Mouse (Mus musculus) MEL (cell line): ENCODE measurements around the gene Slc35b2. TPM values are rescaled to one million over a fixed set of nuclear protein-coding genes. Genes with fewer than 3 reads are reported as not detected.

ENCODE experiments used
- DNase-seq: peaks from one replicate; pipeline ENCODE4 v3.0.0; 2011; ENCODE audit warnings: low read depth, low spot score
- H3K27ac ChIP-seq: 2 replicates; pipeline ENCODE4 v1.5.1; 2012; ENCODE audit warnings: low read depth, mild to moderate bottlenecking, control low read depth, low read length, moderate library complexity; ENCODE audit not compliant: control insufficient read depth
- H3K27me3 ChIP-seq, 2 experiments: fragments of 150-350 bp in 1 of 2; sonication (generic) in 1 of 2; 2 replicates each; pipeline ENCODE4 v1.6.1; 2012; ENCODE audit warnings: low read length in 2 of 2, mild to moderate bottlenecking in 2 of 2, improper control_type of control experiment in 1 of 2, moderate library complexity in 1 of 2; ENCODE audit not compliant: insufficient read depth in 2 of 2, control insufficient read depth in 1 of 2
- H3K36me3 ChIP-seq, 2 experiments: 2 replicates each; pipeline ENCODE4 v1.6.1; 2012 to 2014; ENCODE audit warnings: low read length in 2 of 2, improper control_type of control experiment in 1 of 2, inconsistent platforms in 1 of 2, mild to moderate bottlenecking in 1 of 2; ENCODE audit not compliant: insufficient read depth in 2 of 2, control insufficient read depth in 1 of 2
- H3K4me1 ChIP-seq, 2 experiments: fragments of 150-350 bp in 1 of 2; sonication (generic) in 1 of 2; 2 replicates each; pipeline ENCODE4 v1.6.1; 2012; ENCODE audit warnings: low read length in 2 of 2, improper control_type of control experiment in 1 of 2, mild to moderate bottlenecking in 1 of 2; ENCODE audit not compliant: insufficient read depth in 2 of 2, control insufficient read depth in 1 of 2
- H3K4me3 ChIP-seq, 2 experiments: fragments of 150-350 bp in 1 of 2; sonication (generic) in 1 of 2; 2 replicates each; pipeline ENCODE4 v1.5.1; 2012; ENCODE audit warnings: low read depth in 2 of 2, low read length in 2 of 2, mild to moderate bottlenecking in 2 of 2, moderate library complexity in 2 of 2, control low read depth in 1 of 2, improper control_type of control experiment in 1 of 2; ENCODE audit not compliant: control insufficient read depth in 1 of 2, insufficient read depth in 1 of 2
- H3K79me2 ChIP-seq: 2 replicates; pipeline ENCODE4 v1.6.1; 2012; ENCODE audit warnings: mild to moderate bottlenecking, low read length, moderate library complexity; ENCODE audit not compliant: control insufficient read depth, poor library complexity, insufficient read depth
- H3K9ac ChIP-seq: 2 replicates; pipeline ENCODE4 v1.6.1; 2012; ENCODE audit warnings: low read depth, mild to moderate bottlenecking, control low read depth, low read length, moderate library complexity; ENCODE audit not compliant: control insufficient read depth, poor library complexity, severe bottlenecking
- H3K9me3 ChIP-seq: fragments of 150-350 bp; sonication (generic); replicated peaks from 2 replicates; pipeline ENCODE4 v1.6.1; 2012; ENCODE audit warnings: mild to moderate bottlenecking, low read length, improper control_type of control experiment, moderate library complexity; ENCODE audit not compliant: insufficient read depth
- BHLHE40 ChIP-seq: IDR thresholded peaks from 2 replicates; pipeline ENCODE4 v1.6.1; 2012; ENCODE audit warnings: low read depth, mild to moderate bottlenecking, inconsistent platforms, low read length, improper control_type of control experiment, borderline replicate concordance
- GATA1 ChIP-seq: IDR thresholded peaks from 2 replicates; pipeline ENCODE4 v1.6.1; 2011; ENCODE audit warnings: low read depth, low read length, improper control_type of control experiment
- HCFC1 ChIP-seq: IDR thresholded peaks from 2 replicates; pipeline ENCODE4 v1.6.1; 2012; ENCODE audit warnings: low read depth, mild to moderate bottlenecking, inconsistent platforms, low read length, improper control_type of control experiment, moderate library complexity
- KAT2A ChIP-seq: conservative IDR thresholded peaks from 2 replicates; pipeline ENCODE4 v1.6.1; 2012; ENCODE audit warnings: low read depth, low read length, improper control_type of control experiment, inconsistent platforms
- MAX ChIP-seq: IDR thresholded peaks from 2 replicates; pipeline ENCODE4 v1.6.1; 2011; ENCODE audit warnings: low read length, improper control_type of control experiment
- MAZ ChIP-seq: IDR thresholded peaks from 2 replicates; pipeline ENCODE4 v1.6.1; 2012; ENCODE audit warnings: low read depth, mild to moderate bottlenecking, inconsistent platforms, low read length, improper control_type of control experiment
- MEF2A ChIP-seq: IDR thresholded peaks from 2 replicates; pipeline ENCODE4 v1.6.1; 2014; ENCODE audit warnings: low read depth, mild to moderate bottlenecking, inconsistent platforms, low read length, improper control_type of control experiment; ENCODE audit not compliant: poor library complexity, insufficient replicate concordance, severe bottlenecking; ENCODE audit errors: extremely low read depth
- MXI1 ChIP-seq: IDR thresholded peaks from 2 replicates; pipeline ENCODE4 v1.6.1; 2011; ENCODE audit warnings: mild to moderate bottlenecking, low read depth, low read length, improper control_type of control experiment
- POLR2AphosphoS2 ChIP-seq: IDR thresholded peaks from 2 replicates; pipeline ENCODE4 v1.6.1; 2011; ENCODE audit warnings: low read length, improper control_type of control experiment
- POLR2AphosphoS5 ChIP-seq: IDR thresholded peaks from 2 replicates; pipeline ENCODE4 v1.6.1; 2012; ENCODE audit warnings: low read depth, borderline replicate concordance, mild to moderate bottlenecking, inconsistent platforms, low read length, moderate library complexity, mixed read lengths
- RAD21 ChIP-seq: IDR thresholded peaks from 2 replicates; pipeline ENCODE4 v1.6.1; 2011; ENCODE audit warnings: mild to moderate bottlenecking, low read depth, low read length, improper control_type of control experiment
- SIN3A ChIP-seq: IDR thresholded peaks from 2 replicates; pipeline ENCODE4 v1.6.1; 2012; ENCODE audit warnings: low read length, improper control_type of control experiment, inconsistent platforms
- SMC3 ChIP-seq: IDR thresholded peaks from 2 replicates; pipeline ENCODE4 v1.6.1; 2011; ENCODE audit warnings: low read depth, low read length, improper control_type of control experiment
- USF2 ChIP-seq, 2 experiments: IDR thresholded peaks; 2 replicates each; pipeline ENCODE4 v1.6.1; 2011 to 2012; ENCODE audit warnings: improper control_type of control experiment in 2 of 2, low read length in 2 of 2, borderline replicate concordance in 1 of 2, inconsistent platforms in 1 of 2, low read depth in 1 of 2, mild to moderate bottlenecking in 1 of 2; ENCODE audit not compliant: insufficient read depth in 1 of 2
- ZKSCAN1 ChIP-seq: IDR thresholded peaks from 2 replicates; pipeline ENCODE4 v1.6.1; 2012; ENCODE audit warnings: low read depth, mild to moderate bottlenecking, inconsistent platforms, low read length, improper control_type of control experiment, moderate library complexity
- ZMIZ1 ChIP-seq: IDR thresholded peaks from 2 replicates; pipeline ENCODE4 v1.6.1; 2012; ENCODE audit warnings: low read depth, mild to moderate bottlenecking, inconsistent platforms, low read length, improper control_type of control experiment, moderate library complexity
- polyA plus RNA-seq, 2 experiments: library from polyadenylated mRNA; stranded (reverse) in 1 of 2; unstranded in 1 of 2; fragments of >175 nt in 1 of 2; fragments of >200 nt in 1 of 2; gene quantifications; 2 replicates each; pipeline versions ENCODE4 v1.2.1 to v1.2.4; 2012; ENCODE audit warnings: low replicate concordance in 2 of 2, low read depth in 1 of 2; ENCODE audit not compliant: insufficient read length in 2 of 2, insufficient read depth in 1 of 2, missing spikeins in 1 of 2
- total RNA-seq: library from RNA; depleted of rRNA; stranded (reverse); fragments of 300-350 nt; gene quantifications from 2 replicates; pipeline ENCODE4 v1.2.3, GENCODE M21; 2012

Slc35b2 gene
- total and polyA plus RNA-seq, 3 experiments, result 81.7 to 111 TPM; not detected in 1

- Histone ChIP-seq H3K27me3 (peaks cover 12 to 15% of the 10 kb centered on the region in 2 experiments), H3K79me2 (no peaks in the 10 kb centered on the region), H3K9ac (no peak overlapping the region), H3K36me3 (no peaks in the 10 kb centered on the region), H3K4me1 (no peaks in the 10 kb centered on the region), H3K4me3 (no peak overlapping the region), H3K9me3 (no peaks in the 10 kb centered on the region), H3K27ac (no peak overlapping the region)
- no peak for DNase-seq
- TF ChIP-seq USF2 (IDR thresholded peaks at IDR 0.05; ENCODE audit: borderline replicate concordance in 1 of 2, insufficient read depth in 1 of 2, low read depth in 1 of 2, low read length in 2 of 2) (no peak), BHLHE40 (no peak), KAT2A (no peak), RAD21 (no peak), GATA1 (no peak), ZKSCAN1 (no peak), MXI1 (no peak), MAZ (no peak), SMC3 (no peak), HCFC1 (no peak), MAX (no peak), MEF2A (no peak), POLR2AphosphoS2 (no peak)
Measured at GRCm38 (mm10) chr17:45532896-45533295, 30.8 kb upstream of the Slc35b2 start.

GRCm38 (mm10) chr17:45536264-45536663, 27.4 kb upstream of the Slc35b2 start:
- H3K27me3 ChIP-seq, result peaks cover 5 to 11% of the 10 kb centered on the region in 2 experiments; a peak in 3 of 4 replicates
- no peaks in the 10 kb centered on the region for H3K79me2 ChIP-seq
- no peak overlapping the region for H3K9ac ChIP-seq
- TF ChIP-seq ZMIZ1, result no peak
- TF ChIP-seq SIN3A, result peak; percentile 59
- no peak for TF ChIP-seq POLR2AphosphoS5
- peak; percentile 47 for DNase-seq
- H3K4me1 ChIP-seq, result no peaks in the 10 kb centered on the region
- H3K27ac ChIP-seq, result no peak overlapping the region
- H3K4me3 ChIP-seq, result no peak overlapping the region
- no peaks in the 10 kb centered on the region for H3K9me3 ChIP-seq
- H3K36me3 ChIP-seq, result no peaks in the 10 kb centered on the region
